Mouse (Mus musculus) urinary bladder, postnatal 10 days (tissue): ENCODE measurements around the gene Gstk1.

Experiments used
- DNase-seq: peaks from one replicate; pipeline ENCODE4 v3.0.0; 2022; ENCODE audit warnings: low spot score

Gene Gstk1

DNA sequence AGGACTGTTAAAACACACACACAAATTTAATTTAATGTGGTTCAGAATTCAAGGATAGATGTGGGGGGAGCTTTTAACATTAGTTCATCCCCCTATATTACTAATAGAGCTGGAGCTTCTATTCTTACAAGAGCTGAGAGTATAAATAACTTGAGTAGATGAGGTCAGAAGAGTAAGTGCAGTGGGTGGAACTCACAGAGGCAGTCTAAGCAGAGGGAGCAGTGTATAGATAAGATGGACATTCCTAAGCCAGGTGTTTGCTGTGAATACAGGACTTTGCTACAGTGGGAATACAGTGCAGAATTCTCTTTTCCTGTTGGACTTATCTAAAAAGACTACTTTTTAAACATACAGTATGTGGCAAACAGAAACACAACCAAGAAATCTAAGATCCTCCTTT is 25.1 kb downstream of the Gstk1 start:
- DNase-seq, result no peak

DNA sequence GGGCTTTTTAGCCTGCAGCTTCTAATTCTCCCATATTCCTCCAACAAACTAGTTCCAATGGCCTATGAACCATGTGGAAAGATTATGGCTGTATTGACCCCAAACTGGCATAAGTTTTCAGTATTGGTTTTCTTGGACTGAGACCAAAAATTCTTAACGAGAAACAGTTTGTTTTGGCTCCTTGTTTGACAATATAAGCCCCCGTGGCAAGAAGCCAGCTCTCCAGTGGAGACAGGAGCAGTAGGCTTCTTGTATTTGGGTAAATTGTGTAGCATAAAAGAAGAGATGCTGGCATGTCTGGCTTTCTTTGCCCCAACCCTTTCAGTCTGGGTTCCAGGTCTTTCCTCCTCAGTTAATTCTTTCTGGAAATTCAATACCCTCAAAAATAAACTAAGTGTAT is 30.4 kb downstream of the Gstk1 start:
- no peak for DNase-seq

DNA sequence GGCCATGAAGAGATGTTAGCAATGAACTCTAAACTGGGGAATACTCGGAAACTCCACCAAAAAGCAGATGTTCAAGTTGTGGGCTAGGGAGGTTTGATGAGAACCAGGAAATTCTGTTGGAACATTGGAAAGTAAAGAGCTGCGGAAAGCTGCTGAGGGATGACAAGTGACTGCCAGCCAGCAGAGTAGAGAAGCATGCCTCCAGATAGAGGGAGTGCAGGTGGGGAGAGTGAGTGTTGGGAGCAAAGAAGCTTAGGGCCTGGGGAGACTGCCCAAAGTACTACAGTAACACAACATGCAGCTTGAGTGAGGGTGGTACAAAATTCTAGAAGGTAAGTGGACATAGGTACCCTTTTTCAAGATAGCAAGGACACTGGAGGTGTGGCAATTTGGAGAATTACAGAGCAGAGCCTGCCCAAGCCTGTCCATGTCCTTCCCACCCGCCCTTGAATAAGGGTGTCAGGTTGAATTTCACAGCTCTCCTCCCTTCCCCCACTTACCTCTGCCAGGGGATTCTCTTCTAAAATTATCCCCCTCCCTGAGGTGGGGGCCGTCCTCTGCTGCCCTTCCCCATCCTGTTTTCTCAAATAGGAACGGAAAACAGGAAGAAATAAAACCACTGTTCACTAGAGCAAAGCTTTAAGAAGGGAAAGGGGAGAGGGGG is 37.3 kb downstream of the Gstk1 start:
- DNase-seq, result no peak

DNA sequence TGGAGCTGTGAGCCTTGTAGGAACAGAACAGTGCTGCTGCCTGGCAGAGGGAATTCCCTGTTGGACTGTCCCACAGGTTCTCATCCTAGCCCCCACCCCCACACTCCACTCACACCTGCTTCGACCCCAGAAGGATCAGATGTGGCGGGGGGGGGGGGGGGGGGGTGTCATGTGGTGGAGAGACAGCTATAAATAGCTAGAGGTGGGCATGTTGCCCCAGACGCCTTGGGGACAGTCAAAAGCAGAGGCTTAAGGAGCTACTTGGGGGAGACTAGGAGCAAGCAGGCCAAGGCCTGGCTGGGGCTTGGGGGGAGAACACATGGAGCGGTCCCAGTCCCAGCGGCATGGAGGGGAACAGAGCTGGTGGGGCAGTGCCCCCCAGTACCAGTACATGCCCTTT is 40.7 kb downstream of the Gstk1 start, which contains the start of gene Clcn1:
Clcn1 (plus strand) TSS at position 238 of the 400 bp plus-strand sequence.
- DNase-seq, result no peak

DNA sequence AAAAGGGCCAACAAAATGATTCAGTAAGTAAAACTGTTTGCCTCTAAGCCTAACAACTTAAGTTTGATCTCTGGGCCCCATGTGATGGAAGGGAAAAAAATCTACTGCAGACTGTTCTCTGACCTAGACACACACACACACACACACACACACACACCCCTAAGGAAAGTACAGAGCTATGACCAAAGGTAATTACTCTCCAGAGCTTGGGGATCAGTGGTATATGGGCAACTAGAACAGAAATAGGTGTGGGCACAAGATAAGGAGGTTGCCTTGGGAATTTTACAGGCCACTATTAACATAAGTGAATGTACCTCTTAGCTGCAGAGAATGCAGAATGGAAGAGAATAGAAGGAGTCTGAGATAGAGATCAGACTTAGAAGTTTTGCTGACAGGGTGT is 41.8 kb downstream of the Gstk1 start:
- DNase-seq, result no peak

DNA sequence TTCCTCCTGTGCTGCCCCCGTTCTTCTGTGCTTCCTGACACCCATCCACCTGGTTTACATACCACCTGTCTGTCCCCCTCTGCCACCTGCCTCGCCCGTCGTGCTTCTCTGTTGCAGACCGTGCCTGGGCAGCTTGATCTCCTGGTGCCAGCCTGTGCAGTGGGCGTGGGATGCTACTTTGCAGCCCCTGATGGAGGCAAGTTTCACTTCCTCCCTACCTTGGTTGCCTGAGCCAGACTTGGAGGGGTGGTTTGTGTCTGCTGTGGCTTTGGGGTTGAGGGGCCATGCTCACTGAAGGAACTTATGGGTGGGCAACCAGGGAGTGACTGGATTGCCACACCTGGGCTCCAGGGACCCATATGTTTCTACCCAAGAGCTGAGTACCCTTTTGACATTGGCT is 47.6 kb downstream of the Gstk1 start:
- no peak for DNase-seq

DNA sequence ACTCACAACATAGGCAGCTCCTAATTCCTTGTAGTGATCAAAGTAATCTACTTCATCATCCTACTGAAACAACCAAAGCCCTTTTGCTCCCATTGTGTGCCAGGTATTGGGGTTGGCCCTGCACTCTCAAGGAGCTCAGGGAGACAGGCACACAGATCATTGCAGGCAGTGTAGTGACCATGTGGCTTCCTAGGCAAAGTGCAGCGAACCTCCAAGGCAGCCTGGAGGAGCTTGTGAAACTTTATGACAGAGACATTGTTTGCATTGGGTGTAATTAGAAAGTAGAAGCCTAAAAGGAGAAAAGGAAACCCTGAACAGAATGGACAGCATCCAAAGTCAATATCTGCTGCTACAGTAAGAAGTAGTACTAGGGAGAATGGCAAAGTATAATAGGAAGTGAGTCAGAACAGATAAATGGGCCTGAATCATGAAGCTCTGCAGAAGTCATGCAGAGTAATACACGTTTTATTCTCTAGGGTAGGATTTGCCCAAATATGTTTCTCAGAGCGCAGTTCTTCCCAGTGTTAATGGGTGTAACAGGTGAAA is 49.9 kb downstream of the Gstk1 start:
- no peak for DNase-seq

DNA sequence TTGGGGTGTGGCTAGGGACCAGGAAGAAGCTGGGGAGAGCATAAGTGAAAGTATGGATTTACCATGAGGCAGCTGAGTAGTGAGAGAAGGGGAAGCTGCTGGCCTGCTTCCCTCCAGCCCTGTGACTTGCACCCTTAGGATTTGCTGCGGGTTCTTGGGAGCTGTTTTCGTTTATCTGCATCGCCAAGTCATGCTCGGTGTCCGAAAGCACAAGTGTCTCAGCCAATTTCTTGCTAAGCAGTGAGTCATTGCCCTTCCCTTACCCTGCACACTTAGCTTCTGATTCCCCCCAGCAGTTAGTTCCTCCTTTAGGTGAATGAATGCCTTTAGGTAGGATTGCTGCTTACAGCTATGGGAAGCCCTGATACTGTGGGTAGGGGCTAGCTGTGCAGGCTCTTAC is 53.6 kb downstream of the Gstk1 start:
- DNase-seq, result no peak
